Mouse (Mus musculus): Measurements from ENCODE around the gene Tmem231.

DNA sequence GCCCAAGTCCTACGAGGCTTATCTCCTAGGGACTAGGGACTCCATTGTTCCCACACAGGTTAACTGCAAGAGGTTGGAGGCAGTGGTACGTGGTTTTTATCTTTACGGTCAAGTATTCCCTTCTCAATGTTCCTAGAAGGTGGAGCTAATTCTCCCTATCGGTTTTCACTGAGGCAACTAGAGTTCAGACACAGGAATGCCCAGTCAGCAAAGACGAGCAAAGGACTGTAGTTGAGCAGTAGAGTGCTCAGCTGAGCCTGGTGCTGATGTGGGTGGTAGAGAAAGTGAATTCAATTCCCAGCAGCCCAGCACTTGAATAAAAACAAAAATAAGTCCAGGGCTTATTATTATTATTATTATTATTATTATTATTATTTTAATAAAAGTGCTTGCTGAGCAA is 41.1 kb downstream of the Tmem231 start:
- TF ChIP-seq POLR2A (IDR thresholded peaks at IDR 0.05; ENCODE audit: low read depth, low read length), result no peak
- no peak for TF ChIP-seq CTCF (IDR thresholded peaks at IDR 0.05; ENCODE audit: extremely low read depth, insufficient read depth, insufficient read length, insufficient replicate concordance)

Data from spleen, adult 2 months (tissue).